Mouse (Mus musculus) spleen, postnatal 36 days (tissue): ENCODE results near the gene Lamp3.
A peak's percentile ranks its signal among the peaks of the same experiment; 100 is the strongest.
"Not testable (repeated sequence)": the region's sequence is repeated elsewhere in the genome, so short reads cannot be mapped to it uniquely, and the experiment has no call there.

Experiments
- DNase-seq, 2 experiments: peaks; one replicate each; pipeline ENCODE4 v3.0.0; 2022; ENCODE audit warnings: low spot score in 2 of 2, mixed read lengths in 1 of 2

Gene Lamp3

GRCm38 (mm10) chr16:19706216-19706615 is at the start of gene Lamp3:
TSS of gene Lamp3 (minus strand) at chr16:19706375.
- DNase-seq: no peak

DNA sequence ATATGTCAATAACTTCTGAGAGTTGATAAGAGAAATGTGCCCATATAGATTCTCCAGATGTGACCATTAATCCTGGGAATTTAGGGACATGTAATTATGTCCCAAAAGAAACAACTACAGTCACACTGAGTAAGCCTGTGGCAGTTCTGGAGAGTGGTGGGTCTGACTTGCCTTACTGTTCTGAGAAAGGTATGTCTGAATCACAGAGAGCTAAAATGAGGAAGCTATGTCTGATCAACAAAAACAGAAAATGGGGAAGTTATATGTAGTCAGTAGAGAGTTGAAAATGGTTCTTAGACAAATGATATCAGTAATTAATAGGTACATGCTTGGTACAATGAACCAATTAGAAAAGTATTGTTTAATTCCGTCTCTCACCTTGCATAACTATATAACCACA is 26.7 kb upstream of the Lamp3 start:
- DNase-seq: peak; percentile 34 to 38

DNA sequence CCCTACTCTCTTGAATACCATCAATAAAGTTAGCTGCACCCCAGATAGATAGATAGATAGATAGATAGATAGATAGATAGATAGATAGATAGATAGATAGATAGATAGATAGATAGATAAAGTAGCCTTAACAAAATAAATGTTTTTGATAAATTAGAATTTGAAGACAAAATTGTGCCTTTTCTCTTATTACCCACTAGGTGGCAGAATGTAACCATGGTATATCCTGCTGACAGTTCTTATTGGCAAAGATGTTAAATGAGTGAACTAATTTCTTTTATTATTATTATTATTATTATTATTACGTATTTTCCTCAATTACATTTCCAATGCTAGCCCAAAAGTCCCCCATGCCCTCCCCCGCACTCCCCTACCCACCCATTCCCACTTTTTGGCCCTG is 18.0 kb upstream of the Lamp3 start:
- not testable (repeated sequence) for DNase-seq

GRCm38 (mm10) chr16:19720959-19721358 is 14.8 kb upstream of the Lamp3 start:
- no peak for DNase-seq

DNA sequence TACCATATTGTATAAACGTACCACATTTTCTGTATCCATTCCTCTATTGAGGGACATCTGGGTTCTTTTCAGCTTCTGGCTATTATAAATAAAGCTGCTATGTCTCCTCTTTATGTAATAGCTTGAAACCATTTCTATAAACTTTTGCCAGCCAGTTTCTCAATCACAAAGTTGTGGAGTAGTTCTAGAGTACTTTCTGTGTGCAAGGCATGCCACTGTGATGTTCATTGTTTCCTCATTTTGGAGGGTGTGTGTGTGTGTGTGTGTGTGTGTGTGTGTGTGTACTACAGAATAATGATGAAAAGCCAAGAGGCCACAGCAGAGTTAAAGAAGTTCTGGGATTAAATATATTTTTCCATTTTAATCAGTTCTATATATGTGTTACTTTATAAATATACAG is 1.2 kb upstream of the Lamp3 start:
- DNase-seq: no peak

GRCm38 (mm10) chr16:19699207-19699606 is 7.0 kb downstream of the Lamp3 start:
- no peak for DNase-seq

DNA sequence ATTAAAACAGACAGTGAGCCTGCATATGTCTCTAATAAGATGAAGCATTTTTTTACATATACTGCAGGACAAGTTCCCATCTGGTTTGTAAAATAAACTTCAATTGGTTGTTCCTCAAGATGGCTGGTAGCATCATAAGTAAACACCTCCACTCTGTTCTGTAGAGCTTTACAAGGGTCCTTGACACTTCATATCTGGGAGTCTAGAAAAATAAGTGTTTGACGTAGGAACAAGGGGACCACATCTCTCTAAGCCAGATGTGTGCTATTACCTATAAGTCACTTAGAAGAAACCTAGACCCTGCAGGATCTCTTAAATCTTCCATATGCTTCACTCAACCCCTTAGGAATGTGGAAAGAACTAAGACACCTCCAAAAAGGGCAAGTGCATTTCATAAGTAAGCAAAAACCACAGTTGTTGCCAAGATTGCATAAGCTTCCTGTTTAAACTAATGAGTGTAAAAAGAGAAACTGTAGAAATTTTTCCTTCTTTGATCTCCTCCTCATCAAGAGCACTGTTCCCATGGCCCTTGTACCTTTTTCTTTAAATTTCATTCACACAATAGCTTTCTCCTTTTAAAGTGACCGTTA is 35.3 kb downstream of the Lamp3 start:
- no peak for DNase-seq

DNA sequence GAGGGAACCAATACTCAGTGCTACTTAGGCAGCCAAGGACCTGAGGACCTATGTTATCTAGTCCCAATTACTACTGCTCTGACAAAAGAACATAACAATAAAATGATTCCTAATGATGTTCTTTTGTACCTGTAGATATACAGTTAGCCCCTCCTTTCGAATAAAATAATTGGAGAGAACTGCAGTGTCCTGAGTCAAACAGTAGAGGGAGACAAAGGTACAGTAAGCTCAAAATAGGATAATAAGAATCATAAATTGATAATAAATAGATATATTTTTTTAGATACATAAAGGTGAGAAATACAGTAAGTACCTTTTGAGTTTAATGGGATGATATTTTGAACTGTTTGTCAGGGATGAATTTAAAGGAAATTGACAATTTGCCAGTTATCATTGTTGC is 39.9 kb downstream of the Lamp3 start:
- DNase-seq: no peak

- DNase-seq: no peak
These were observed 76.4 kb downstream of the Lamp3 start, which contains the start of gene Olfr171 for GRCm38 (mm10) chr16:19629816-19630215. TSS of gene Olfr171 (minus strand) at chr16:19629916.

- DNase-seq: not testable (repeated sequence)
These were observed 94.4 kb downstream of the Lamp3 start, which contains the start of gene Olfr170 for GRCm38 (mm10) chr16:19611782-19612181. TSS of gene Olfr170 (minus strand) at chr16:19611882.
